Mouse (Mus musculus): Measurements from ENCODE around the gene Ccl27b.
"Not testable (repeated sequence)": the region's sequence is repeated elsewhere in the genome, so short reads cannot be mapped to it uniquely, and the experiment has no call there.

Ccl27b gene

DNA sequence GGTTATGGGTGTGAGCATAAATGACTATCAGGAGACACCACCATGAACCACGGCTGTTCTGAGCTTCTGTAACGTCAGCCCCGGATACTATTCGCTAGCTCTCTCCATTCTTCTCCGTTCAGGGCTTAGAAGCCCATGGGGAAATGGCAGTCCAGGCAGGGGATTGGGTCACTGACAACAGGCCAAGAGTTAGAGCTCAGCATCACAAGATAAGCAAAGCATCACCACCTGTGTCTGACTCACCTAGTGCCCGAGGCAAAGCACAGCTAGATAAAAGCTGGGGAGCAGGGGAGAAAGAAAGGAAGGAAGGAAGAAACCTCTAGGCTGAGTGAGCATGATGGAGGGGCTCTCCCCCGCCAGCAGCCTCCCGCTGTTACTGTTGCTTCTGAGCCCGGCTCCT, at the start of gene Ccl27b:
Ccl27b (plus strand) TSS at position 301 of the 400 bp plus-strand sequence.
- H3K36me3 ChIP-seq (ENCODE audit: control insufficient read depth, insufficient read depth, low read length, poor library complexity, severe bottlenecking); DNase-seq (ENCODE audit: low read depth, low spot score); H3K27me3 ChIP-seq (ENCODE audit: control insufficient read depth, insufficient read depth, low read length, poor library complexity, severe bottlenecking): not testable (repeated sequence)

DNA sequence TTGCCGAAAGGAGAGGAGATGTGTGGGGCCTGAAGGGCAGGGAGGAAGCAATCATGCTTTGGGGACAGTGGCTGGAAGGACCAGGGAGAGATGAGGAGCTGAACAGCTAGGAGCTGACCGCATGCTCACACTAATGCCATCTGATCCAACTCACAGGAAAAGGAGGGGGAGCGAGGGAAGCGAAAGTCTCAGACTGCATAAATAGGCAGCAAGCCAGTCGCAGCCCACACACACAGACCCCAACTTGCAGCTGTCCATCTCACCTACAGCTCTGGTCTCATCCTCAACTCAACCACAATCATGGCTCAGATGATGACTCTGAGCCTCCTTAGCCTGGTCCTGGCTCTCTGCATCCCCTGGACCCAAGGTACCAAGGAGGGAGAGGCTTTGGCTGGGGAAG, 43.2 kb upstream of the Ccl27b start, which contains the start of gene Gm10591:
Gm10591 (plus strand) TSS at position 301 of the 400 bp plus-strand sequence.
- not testable (repeated sequence) for H3K36me3 ChIP-seq (ENCODE audit: control insufficient read depth, insufficient read depth, low read length, poor library complexity, severe bottlenecking); H3K27me3 ChIP-seq (ENCODE audit: control insufficient read depth, insufficient read depth, low read length, poor library complexity, severe bottlenecking); DNase-seq (ENCODE audit: low read depth, low spot score)

DNA sequence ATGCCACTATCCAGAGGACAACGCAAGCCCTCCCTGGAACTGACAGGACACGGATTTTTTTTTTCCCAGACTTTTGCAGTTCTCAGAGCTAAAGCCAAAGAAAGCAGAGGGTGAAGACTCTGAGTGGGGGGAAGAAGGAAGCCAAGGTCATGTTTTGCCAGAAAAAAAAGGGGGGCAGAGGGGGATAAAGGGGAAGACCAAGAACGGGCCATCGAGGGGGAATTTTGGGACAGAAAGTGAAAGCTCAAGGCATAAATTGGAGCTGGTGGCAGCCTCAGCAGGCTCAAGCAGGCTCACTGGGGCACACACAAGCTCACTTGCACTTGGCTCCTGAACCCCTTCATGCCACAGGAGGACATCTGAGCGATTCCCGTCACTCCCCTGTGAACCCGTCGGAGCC, 25.6 kb upstream of the Ccl27b start, which contains the start of gene Gm2564:
Gm2564 (plus strand) TSS at position 301 of the 400 bp plus-strand sequence.
- H3K36me3 ChIP-seq (ENCODE audit: control insufficient read depth, insufficient read depth, low read length, poor library complexity, severe bottlenecking); H3K27me3 ChIP-seq (ENCODE audit: control insufficient read depth, insufficient read depth, low read length, poor library complexity, severe bottlenecking); DNase-seq (ENCODE audit: low read depth, low spot score): not testable (repeated sequence)

- DNase-seq (ENCODE audit: low read depth, low spot score); H3K36me3 ChIP-seq (ENCODE audit: control insufficient read depth, insufficient read depth, low read length, poor library complexity, severe bottlenecking): not testable (repeated sequence)
Observed at GRCm38 (mm10) chr4:42661793-42662192, 6.7 kb downstream of the Ccl27b start, which contains the start of gene Il11ra2. Gene Il11ra2 (minus strand): TSS chr4:42661893.

GRCm38 (mm10) chr4:42675415-42675814, 20.4 kb downstream of the Ccl27b start:
- DNase-seq (ENCODE audit: low read depth, low spot score); H3K27me3 ChIP-seq (ENCODE audit: control insufficient read depth, insufficient read depth, low read length, poor library complexity, severe bottlenecking): not testable (repeated sequence)

More at GRCm38 (mm10) chr4:42661793-42662192, 6.7 kb downstream of the Ccl27b start, which contains the start of gene Il11ra2:
- H3K27me3 ChIP-seq (ENCODE audit: control insufficient read depth, insufficient read depth, low read length, poor library complexity, severe bottlenecking): not testable (repeated sequence)

DNA sequence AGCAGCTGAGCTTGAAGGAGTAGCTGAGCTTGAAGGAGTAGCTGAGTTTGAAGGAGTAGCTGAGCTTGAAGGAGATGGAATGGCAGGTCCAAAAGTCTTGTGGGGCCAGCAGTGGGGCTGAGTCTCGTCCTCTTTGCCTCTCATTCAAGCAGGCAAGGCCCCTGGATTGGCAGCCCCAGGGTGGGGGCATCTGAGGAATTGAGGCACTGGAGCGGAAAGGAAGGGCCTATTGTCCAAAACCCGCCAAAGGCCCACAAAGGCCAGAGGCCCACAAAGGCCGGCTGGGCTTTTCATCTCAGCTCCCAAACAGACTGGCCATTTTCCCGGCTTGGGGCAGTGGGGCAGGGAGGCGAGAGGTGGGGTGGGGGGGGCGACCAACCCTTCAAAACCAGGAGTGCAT, 24.3 kb downstream of the Ccl27b start:
- H3K27me3 ChIP-seq (ENCODE audit: control insufficient read depth, insufficient read depth, low read length, poor library complexity, severe bottlenecking); H3K36me3 ChIP-seq (ENCODE audit: control insufficient read depth, insufficient read depth, low read length, poor library complexity, severe bottlenecking); DNase-seq (ENCODE audit: low read depth, low spot score): not testable (repeated sequence)

More at GRCm38 (mm10) chr4:42675415-42675814, 20.4 kb downstream of the Ccl27b start:
- H3K36me3 ChIP-seq (ENCODE audit: control insufficient read depth, insufficient read depth, low read length, poor library complexity, severe bottlenecking): not testable (repeated sequence)

DNA sequence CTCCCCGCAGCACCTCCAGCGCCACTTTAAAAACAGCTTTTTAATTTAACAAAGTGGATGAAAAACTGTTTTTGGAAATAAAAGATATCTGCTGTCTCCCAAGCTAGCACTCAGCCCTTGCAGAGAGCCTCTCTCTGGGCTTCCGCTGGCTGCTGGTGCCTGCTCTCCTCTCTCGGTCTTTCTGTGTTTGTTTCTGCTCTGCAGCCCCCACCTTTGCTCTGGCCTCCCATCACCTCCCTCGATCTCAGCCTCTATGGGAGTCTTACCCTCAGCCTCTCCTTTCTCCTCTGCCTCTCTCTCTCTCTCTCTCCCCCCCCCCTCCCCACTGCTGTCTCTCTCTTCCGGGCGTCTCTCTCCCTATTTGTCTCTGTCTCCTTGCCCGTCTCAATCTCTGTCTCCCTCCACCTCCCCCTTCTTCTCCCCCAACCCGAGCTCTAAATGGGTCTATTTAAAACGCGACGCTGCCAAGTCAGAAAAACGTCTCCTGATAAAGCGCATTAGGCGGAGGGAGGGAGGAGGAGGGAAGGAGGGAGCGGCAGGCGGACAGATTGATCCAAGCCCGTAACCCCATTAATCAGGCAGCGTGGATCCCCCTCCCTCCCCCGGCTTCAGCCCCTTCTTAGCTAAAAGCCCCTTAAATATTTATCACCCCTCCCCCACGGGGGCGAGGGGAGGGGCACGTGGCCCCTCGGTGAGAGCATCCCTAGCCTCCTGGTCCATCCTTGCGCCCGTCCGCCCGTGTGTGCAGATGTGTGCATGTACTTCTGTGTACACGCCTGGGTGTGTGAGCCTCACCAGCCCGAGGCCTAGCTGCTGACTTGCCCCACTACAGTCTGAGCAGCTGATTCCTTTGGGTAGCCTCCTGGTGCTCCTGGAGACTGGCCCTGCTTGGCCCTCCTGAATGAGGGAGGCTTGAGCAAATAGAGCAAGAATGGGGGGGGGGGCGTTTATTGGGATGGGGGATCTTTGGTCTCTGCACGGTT, 25.6 kb downstream of the Ccl27b start:
- H3K36me3 ChIP-seq (ENCODE audit: control insufficient read depth, insufficient read depth, low read length, poor library complexity, severe bottlenecking); DNase-seq (ENCODE audit: low read depth, low spot score); H3K27me3 ChIP-seq (ENCODE audit: control insufficient read depth, insufficient read depth, low read length, poor library complexity, severe bottlenecking): not testable (repeated sequence)

DNA sequence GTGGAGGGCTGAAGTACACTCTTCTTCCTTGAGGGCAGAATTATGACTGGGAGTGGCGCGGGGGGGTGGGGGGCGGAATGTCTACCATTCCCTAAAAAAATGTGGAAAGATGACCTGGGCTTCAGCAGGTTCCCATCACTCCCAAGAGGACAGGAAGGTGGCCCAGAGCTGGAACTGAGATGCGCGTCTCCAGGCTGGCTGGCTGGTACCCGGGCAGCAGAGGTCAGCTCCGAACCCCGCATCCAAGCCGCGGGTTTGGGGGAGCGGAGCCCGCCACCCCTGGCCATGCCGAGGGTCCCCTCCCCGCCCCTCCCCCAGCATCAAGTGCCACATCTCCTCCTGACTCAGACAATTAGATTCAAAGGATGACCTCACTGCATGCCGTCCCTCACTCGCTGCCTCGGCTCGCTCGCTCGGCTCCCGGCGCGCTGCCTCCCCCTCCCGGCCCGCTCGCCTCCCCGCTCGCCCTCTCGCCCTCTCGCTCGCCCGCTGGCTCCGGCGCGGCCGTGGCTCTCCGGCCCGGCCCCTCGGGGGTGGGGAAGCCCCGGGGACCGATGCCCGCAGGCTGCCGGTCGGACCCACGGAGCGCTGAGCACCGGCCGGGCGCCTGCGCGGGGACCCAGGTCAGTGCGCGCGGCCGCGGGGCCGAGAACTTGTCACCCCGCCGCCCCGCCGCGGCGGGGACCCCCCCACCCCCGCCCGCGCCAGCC, 26.6 kb downstream of the Ccl27b start:
- DNase-seq (ENCODE audit: low read depth, low spot score); H3K27me3 ChIP-seq (ENCODE audit: control insufficient read depth, insufficient read depth, low read length, poor library complexity, severe bottlenecking); H3K36me3 ChIP-seq (ENCODE audit: control insufficient read depth, insufficient read depth, low read length, poor library complexity, severe bottlenecking): not testable (repeated sequence)

DNA sequence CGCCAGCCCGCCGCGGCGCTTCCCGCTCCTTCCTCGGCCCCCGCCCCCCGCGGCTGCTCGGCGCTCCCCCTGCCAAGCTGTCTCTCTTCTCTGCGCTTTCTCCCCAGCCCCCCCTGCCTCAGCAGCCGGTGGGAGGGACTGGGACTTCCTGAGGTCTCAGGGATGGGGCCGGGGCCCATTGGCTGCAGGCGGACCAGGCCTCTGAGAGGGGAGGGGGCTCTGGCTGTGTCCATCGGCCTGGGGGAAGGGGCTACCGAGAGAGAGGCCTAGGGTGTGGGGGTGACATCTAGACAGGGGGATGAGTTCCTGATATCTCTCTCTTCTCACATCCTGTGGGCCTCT, 27.1 kb downstream of the Ccl27b start:
- H3K27me3 ChIP-seq (ENCODE audit: control insufficient read depth, insufficient read depth, low read length, poor library complexity, severe bottlenecking); DNase-seq (ENCODE audit: low read depth, low spot score): not testable (repeated sequence)

More for the DNA sequence above, 27.1 kb downstream of the Ccl27b start:
- H3K36me3 ChIP-seq (ENCODE audit: control insufficient read depth, insufficient read depth, low read length, poor library complexity, severe bottlenecking): not testable (repeated sequence)

All from splenic B cell, adult 2 months (primary cell).